Mouse (Mus musculus): ENCODE results near the gene Olfr1143. TPM values are rescaled to one million over a fixed set of nuclear protein-coding genes. Genes with fewer than 3 reads are reported as not detected.

The Olfr1143 gene
- polyA plus RNA-seq (2015; fragmentation: Nextera tagmentation; extraction: Ambion mirVana) = not detected in 2 replicates

- DNase-seq (ENCODE audit: low spot score) = no peak
These were observed at the start of gene Olfr1143 for GRCm38 (mm10) chr2:87800292-87800691. TSS of gene Olfr1143 (plus strand) at chr2:87800592.

GRCm38 (mm10) chr2:87753891-87754290, 46.5 kb upstream of the Olfr1143 start, which contains the start of gene Olfr1141:
TSS of gene Olfr1141 (minus strand) at chr2:87753991.
- DNase-seq (ENCODE audit: low spot score) = no peak

GRCm38 (mm10) chr2:87776143-87776542, 24.2 kb upstream of the Olfr1143 start:
- no peak for DNase-seq (ENCODE audit: low spot score)

- DNase-seq (ENCODE audit: low spot score) = no peak
These were observed 21.2 kb upstream of the Olfr1143 start, which contains the start of gene Olfr152 for GRCm38 (mm10) chr2:87779183-87779582. TSS of gene Olfr152 (plus strand) at chr2:87779483.

- no peak for DNase-seq (ENCODE audit: low spot score)
These were observed 9.1 kb downstream of the Olfr1143 start, which contains the start of gene Olfr1145 for GRCm38 (mm10) chr2:87809522-87809921. TSS of gene Olfr1145 (plus strand) at chr2:87809822.

- no peak for DNase-seq (ENCODE audit: low spot score)
These were observed 29.8 kb downstream of the Olfr1143 start, which contains the start of gene Olfr1148 for GRCm38 (mm10) chr2:87830233-87830632. TSS of gene Olfr1148 (plus strand) at chr2:87830533.

GRCm38 (mm10) chr2:87843693-87844092, 43.3 kb downstream of the Olfr1143 start, which contains the start of gene Olfr1150-ps1:
TSS of gene Olfr1150-ps1 (plus strand) at chr2:87843993.
- no peak for DNase-seq (ENCODE audit: low spot score)

Other genes starting within 250 kb of the Olfr1143 start
- not detected in 2 replicates for gene Olfr1129, start 226.7 kb upstream of the Olfr1143 start, polyA plus RNA-seq (2015; fragmentation: Nextera tagmentation; extraction: Ambion mirVana)
- gene Olfr1130, start 194.4 kb upstream of the Olfr1143 start, polyA plus RNA-seq (2015; fragmentation: Nextera tagmentation; extraction: Ambion mirVana) = not detected in 2 replicates
- gene Olfr1131, start 173.5 kb upstream of the Olfr1143 start, polyA plus RNA-seq (2015; fragmentation: Nextera tagmentation; extraction: Ambion mirVana) = not detected in 2 replicates
- gene Olfr1132, start 163.1 kb upstream of the Olfr1143 start, polyA plus RNA-seq (2015; fragmentation: Nextera tagmentation; extraction: Ambion mirVana) = not detected in 2 replicates
- not detected in 2 replicates for gene Olfr1133, start 153.2 kb upstream of the Olfr1143 start, polyA plus RNA-seq (2015; fragmentation: Nextera tagmentation; extraction: Ambion mirVana)
- gene Olfr1134, start 142.1 kb upstream of the Olfr1143 start, polyA plus RNA-seq (2015; fragmentation: Nextera tagmentation; extraction: Ambion mirVana) = not detected in 2 replicates
- not detected in 2 replicates for gene Olfr1135, start 126.9 kb upstream of the Olfr1143 start, polyA plus RNA-seq (2015; fragmentation: Nextera tagmentation; extraction: Ambion mirVana)
- gene Olfr1136, start 106.6 kb upstream of the Olfr1143 start, polyA plus RNA-seq (2015; fragmentation: Nextera tagmentation; extraction: Ambion mirVana) = 0.17 and 0.19 TPM in 2 replicates
- gene Olfr1137, start 87.4 kb upstream of the Olfr1143 start, polyA plus RNA-seq (2015; fragmentation: Nextera tagmentation; extraction: Ambion mirVana) = not detected in 2 replicates
- gene Olfr1138, start 60.6 kb upstream of the Olfr1143 start, polyA plus RNA-seq (2015; fragmentation: Nextera tagmentation; extraction: Ambion mirVana) = not detected in 2 replicates
- gene Olfr1140, start 56.8 kb upstream of the Olfr1143 start, polyA plus RNA-seq (2015; fragmentation: Nextera tagmentation; extraction: Ambion mirVana) = not detected in 2 replicates
- gene Olfr1141, start 46.6 kb upstream of the Olfr1143 start, polyA plus RNA-seq (2015; fragmentation: Nextera tagmentation; extraction: Ambion mirVana) = not detected in 2 replicates
- not detected in 2 replicates for gene Olfr152, start 21.1 kb upstream of the Olfr1143 start, polyA plus RNA-seq (2015; fragmentation: Nextera tagmentation; extraction: Ambion mirVana)
- gene Olfr1145, start 9.2 kb downstream of the Olfr1143 start, polyA plus RNA-seq (2015; fragmentation: Nextera tagmentation; extraction: Ambion mirVana) = not detected in 2 replicates
- not detected in 2 replicates for gene Olfr1148, start 29.9 kb downstream of the Olfr1143 start, polyA plus RNA-seq (2015; fragmentation: Nextera tagmentation; extraction: Ambion mirVana)
- gene Olfr1150-ps1, start 43.4 kb downstream of the Olfr1143 start, polyA plus RNA-seq (2015; fragmentation: Nextera tagmentation; extraction: Ambion mirVana) = not detected in 2 replicates
- gene Olfr1151, start 55.3 kb downstream of the Olfr1143 start, polyA plus RNA-seq (2015; fragmentation: Nextera tagmentation; extraction: Ambion mirVana) = not detected in 2 replicates
- gene Olfr1152, start 65.9 kb downstream of the Olfr1143 start, polyA plus RNA-seq (2015; fragmentation: Nextera tagmentation; extraction: Ambion mirVana) = not detected in 2 replicates
- not detected in 2 replicates for gene Olfr1153, start 94.4 kb downstream of the Olfr1143 start, polyA plus RNA-seq (2015; fragmentation: Nextera tagmentation; extraction: Ambion mirVana)
- gene Olfr1154, start 104.6 kb downstream of the Olfr1143 start, polyA plus RNA-seq (2015; fragmentation: Nextera tagmentation; extraction: Ambion mirVana) = not detected in 2 replicates
- gene Olfr1155, start 144.5 kb downstream of the Olfr1143 start, polyA plus RNA-seq (2015; fragmentation: Nextera tagmentation; extraction: Ambion mirVana) = not detected in 2 replicates
- gene Olfr1156, start 152.5 kb downstream of the Olfr1143 start, polyA plus RNA-seq (2015; fragmentation: Nextera tagmentation; extraction: Ambion mirVana) = not detected in 2 replicates
- gene Olfr1157, start 167.7 kb downstream of the Olfr1143 start, polyA plus RNA-seq (2015; fragmentation: Nextera tagmentation; extraction: Ambion mirVana) = not detected in 2 replicates
- gene Olfr74, start 174.1 kb downstream of the Olfr1143 start, polyA plus RNA-seq (2015; fragmentation: Nextera tagmentation; extraction: Ambion mirVana) = not detected in 2 replicates
- not detected in 2 replicates for gene Olfr1158, start 189.5 kb downstream of the Olfr1143 start, polyA plus RNA-seq (2015; fragmentation: Nextera tagmentation; extraction: Ambion mirVana)
- not detected in 2 replicates for gene Olfr1160, start 207.7 kb downstream of the Olfr1143 start, polyA plus RNA-seq (2015; fragmentation: Nextera tagmentation; extraction: Ambion mirVana)
- not detected in 2 replicates for gene Olfr1161, start 222.2 kb downstream of the Olfr1143 start, polyA plus RNA-seq (2015; fragmentation: Nextera tagmentation; extraction: Ambion mirVana)
- not detected in 2 replicates for gene Olfr73, start 237.1 kb downstream of the Olfr1143 start, polyA plus RNA-seq (2015; fragmentation: Nextera tagmentation; extraction: Ambion mirVana)